Mouse (Mus musculus): ENCODE measurements at regions not wholly inside any gene's neighbourhood (a gene's known extent, or its start where the extent isn't known, plus 50 kb on each side); places are given as distances from the start of the nearest gene placed in this dataset.

DNA sequence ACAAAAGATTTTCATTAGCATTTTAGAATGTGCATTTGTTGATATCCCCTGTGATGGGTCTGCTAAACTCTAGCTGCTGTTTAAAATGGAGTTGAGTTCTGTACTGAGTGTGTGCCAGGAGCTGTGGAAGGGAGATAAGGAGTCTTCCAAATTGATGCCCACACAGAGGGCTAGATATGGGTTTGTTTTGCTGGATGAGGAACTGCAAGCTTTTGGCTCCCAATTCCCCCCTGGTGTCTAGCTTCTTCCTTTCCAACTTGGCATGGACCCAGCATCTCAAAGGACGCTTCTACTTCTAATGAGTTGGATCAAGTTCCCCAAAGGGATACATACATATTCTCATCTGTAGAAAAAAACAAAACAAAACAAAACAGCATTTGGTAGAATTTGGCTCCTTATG, 577.0 kb upstream of the Large1 start:
- peak in 1 of 2 experiments; percentile 5 for DNase-seq (ENCODE audit: extremely low spot score in 1 of 2, low spot score in 1 of 2)

- DNase-seq (ENCODE audit: extremely low spot score in 1 of 2, low spot score in 1 of 2) = no peak
Measured at GRCm38 (mm10) chr8:73925515-73926241, 572.3 kb upstream of the Large1 start.

GRCm38 (mm10) chr8:73923181-73923580, 569.8 kb upstream of the Large1 start:
- no peak for DNase-seq (ENCODE audit: extremely low spot score in 1 of 2, low spot score in 1 of 2)

GRCm38 (mm10) chr8:73921158-73921557, 567.8 kb upstream of the Large1 start:
- DNase-seq (ENCODE audit: extremely low spot score in 1 of 2, low spot score in 1 of 2) = no peak

DNA sequence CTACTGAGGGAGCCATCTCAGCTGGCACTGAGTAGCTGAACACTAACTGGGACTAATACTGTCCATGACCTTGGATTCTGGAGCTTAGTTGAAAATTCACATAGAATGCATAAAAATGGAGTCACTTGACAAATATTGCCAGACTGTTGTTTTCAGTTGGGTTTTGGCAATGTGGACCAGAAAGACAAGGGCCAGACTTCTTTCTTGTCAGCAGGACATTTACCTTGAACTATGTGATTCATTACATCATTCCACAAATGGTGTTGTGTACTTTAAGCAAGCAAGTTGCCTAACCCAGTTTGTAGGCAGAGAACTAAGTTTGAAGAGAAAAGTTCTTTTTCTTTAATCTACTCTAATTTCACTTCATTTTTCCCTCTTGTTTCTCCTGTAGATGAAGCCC, 567.2 kb upstream of the Large1 start:
- no peak for DNase-seq (ENCODE audit: extremely low spot score in 1 of 2, low spot score in 1 of 2)

DNA sequence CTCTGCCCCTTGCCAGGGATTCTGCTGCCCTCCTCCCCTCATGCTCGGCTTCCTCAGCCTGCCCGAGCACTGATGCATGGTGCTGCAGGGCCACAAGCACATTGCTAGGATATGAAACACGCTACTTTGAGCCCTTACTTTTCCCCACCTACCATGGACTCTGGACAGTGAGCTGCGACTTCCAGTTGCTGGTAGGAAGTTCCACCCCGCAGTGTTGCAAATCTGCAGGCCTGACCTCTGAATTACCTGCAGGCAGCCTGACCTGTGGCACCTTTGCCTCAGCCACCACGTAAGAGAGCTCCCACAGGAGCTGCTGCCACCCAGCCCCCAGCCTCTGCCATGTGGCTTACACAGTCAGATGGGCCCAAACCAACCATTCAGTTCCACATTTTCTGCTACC, 551.7 kb upstream of the Large1 start:
- no peak for DNase-seq (ENCODE audit: extremely low spot score in 1 of 2, low spot score in 1 of 2)

DNA sequence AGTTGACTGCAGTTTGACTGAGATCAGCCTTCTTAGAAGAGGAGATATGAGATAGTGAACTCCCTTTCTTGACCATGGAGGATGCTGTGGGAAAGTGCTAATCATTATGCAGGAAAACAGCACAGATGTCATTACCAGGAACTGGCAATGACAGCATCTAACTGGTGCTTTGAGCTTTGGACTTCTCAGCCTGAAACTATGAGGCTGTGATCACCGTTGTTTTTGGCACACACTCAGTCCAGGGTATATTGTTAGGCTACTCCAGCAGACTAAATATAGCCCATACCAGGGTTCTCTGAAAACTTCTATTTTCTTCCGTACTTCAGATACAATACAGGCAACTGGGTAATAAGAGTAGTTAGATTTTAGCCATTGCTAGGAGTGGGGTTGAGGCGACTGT, 550.5 kb upstream of the Large1 start:
- no peak for DNase-seq (ENCODE audit: extremely low spot score in 1 of 2, low spot score in 1 of 2)

DNA sequence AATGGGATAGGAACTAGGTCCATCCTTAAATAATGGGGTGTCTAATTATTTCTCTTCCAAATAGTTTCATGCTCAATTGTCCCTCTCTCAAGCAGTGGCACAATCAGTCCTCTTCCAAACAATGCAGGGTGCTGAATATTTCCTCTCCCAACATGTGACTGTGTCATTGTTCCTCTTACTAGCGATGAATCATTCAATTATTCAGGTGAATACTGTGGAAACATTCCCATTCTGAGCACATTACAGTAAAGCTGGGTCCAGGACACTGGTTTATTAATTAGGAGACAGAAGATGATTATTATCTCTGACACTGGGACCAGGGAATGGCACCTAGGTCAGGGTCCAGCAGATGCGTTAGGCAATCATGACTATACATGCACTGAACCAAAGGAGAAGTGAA, 532.6 kb upstream of the Large1 start:
- no peak for DNase-seq (ENCODE audit: extremely low spot score in 1 of 2, low spot score in 1 of 2)

GRCm38 (mm10) chr8:73881606-73882005, 528.3 kb upstream of the Large1 start:
- no peak for DNase-seq (ENCODE audit: extremely low spot score in 1 of 2, low spot score in 1 of 2)

Measured in layer of hippocampus, postnatal 25 days (tissue).